Mouse (Mus musculus) liver, embryonic 14.5 days (tissue): ENCODE results near the gene Slc7a1.
"Not testable (repeated sequence)": the region's sequence is repeated elsewhere in the genome, so short reads cannot be mapped to it uniquely, and the experiment has no call there.

Experiments used
- CTCF ChIP-seq: IDR thresholded peaks from 2 replicates; pipeline ENCODE4 v1.5.1; 2016; ENCODE audit warnings: antibody characterized with exemption, low read depth, control low read depth
- EP300 ChIP-seq: IDR thresholded peaks from 2 replicates; pipeline ENCODE4 v1.6.1; 2016; ENCODE audit warnings: antibody characterized with exemption, low read depth

DNA sequence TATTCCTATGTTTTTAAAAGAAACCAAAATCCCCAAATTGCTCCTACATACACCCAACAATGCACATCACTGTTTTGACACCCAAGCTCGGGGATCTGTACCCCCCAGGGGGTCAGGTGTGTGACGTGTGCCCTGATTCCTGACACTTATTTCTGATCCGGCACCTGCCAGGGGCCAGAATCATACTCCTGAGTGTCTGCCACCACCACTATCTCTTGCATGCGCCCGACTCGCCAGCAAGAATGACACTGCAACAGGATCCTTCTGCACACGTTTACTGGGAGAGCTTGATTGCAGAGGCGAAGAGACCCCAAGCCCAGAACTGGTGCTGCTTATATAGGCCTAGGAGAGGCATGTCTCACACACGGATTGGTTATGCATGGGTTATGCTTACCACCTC lies 73.4 kb downstream of the Slc7a1 start:
- TF ChIP-seq CTCF, EP300: not testable (repeated sequence)
